Comparison of ENCODE assay signal across 28 mouse cellular contexts in the genomic region with DNA sequence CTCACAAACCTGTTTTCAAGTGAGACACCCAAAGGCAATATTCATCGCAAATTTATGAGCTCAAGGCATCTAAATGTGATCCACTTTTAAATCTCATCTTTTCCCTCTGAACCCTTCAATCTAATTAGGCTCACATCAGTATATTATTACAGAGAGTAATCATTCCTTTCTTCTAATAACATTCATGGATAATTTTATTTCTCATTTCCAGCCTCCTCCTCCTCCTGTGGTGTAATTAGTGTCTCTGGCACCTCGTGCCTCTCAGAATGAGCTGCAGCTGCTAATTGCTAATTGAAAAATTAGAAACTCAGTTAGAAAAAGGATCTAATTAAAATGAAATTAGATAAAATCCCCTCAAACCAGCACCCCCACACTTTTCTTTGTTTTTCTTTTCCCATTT.
DNase-seq lines count a peak whose midpoint lies in the region; ATAC-seq and TF ChIP-seq lines count a peak whose summit lies in the region.
"Had no signal": no experiment of that assay in that cellular context is flagged by ENCODE, and none has a peak within 500 bp of the region (broad histone marks: within the 10 kb centered on the region; RNA-seq: fewer than 3 reads in every experiment).

No protein-coding gene starts in this region.

- intact Hi-C loops in left cerebral cortex, postnatal 4 days (cut with DNase I) = no loop called here
- intact Hi-C loops in left cerebral cortex, postnatal 36 days (cut with DNase I) = no loop called here
- intact Hi-C loops in left cerebral cortex, postnatal 14 days (cut with DNase I) = no loop called here

- H3K27me3 ChIP-seq in forebrain, embryonic 12.5 days = peaks cover 4% of the 10 kb centered on the region; the same call in 1 of the 2 replicates
- H3K27me3 ChIP-seq in forebrain, embryonic 11.5 days (ENCODE audit: control insufficient read depth, insufficient read depth, low read length) = no peaks in the 10 kb centered on the region
- no peaks in the 10 kb centered on the region for H3K27me3 ChIP-seq in forebrain, postnatal 0 days (ENCODE audit: insufficient read depth, low read length)
- H3K27me3 ChIP-seq: embryonic facial prominence, embryonic 12.5 days; lung, embryonic 15.5 days; midbrain, embryonic 13.5 days had no signal

- no peaks in the 10 kb centered on the region for H3K9me3 ChIP-seq in forebrain, embryonic 12.5 days
- no peaks in the 10 kb centered on the region for H3K9me3 ChIP-seq in forebrain, embryonic 11.5 days (ENCODE audit: control insufficient read depth, low read length)
- no peaks in the 10 kb centered on the region for H3K9me3 ChIP-seq in forebrain, postnatal 0 days (ENCODE audit: low read length)
- H3K9me3 ChIP-seq: embryonic facial prominence, embryonic 12.5 days; limb, embryonic 12.5 days; lung, embryonic 15.5 days; midbrain, embryonic 13.5 days had no signal

- 29% methylated on average over 2 of the region's 2 CpGs for WGBS in forebrain, embryonic 12.5 days
- 56% methylated on average over 2 of the region's 2 CpGs for WGBS in forebrain, embryonic 11.5 days
- 27% methylated on average over 2 of the region's 2 CpGs for WGBS in forebrain, postnatal 0 days

- no peaks in the 10 kb centered on the region for H3K36me3 ChIP-seq in forebrain, embryonic 12.5 days (replicated peaks)
- no peaks in the 10 kb centered on the region for H3K36me3 ChIP-seq in forebrain, embryonic 11.5 days (ENCODE audit: control insufficient read depth, insufficient read depth, low read length)
- H3K36me3 ChIP-seq in forebrain, postnatal 0 days (ENCODE audit: insufficient read depth) = no peaks in the 10 kb centered on the region
- H3K36me3 ChIP-seq: embryonic facial prominence, embryonic 12.5 days; limb, embryonic 12.5 days; lung, embryonic 15.5 days; midbrain, embryonic 13.5 days had no signal

- no peak overlapping the region for H3K4me2 ChIP-seq in forebrain, embryonic 12.5 days
- no peak overlapping the region for H3K4me2 ChIP-seq in forebrain, embryonic 11.5 days (ENCODE audit: low read depth, low read length, severe bottlenecking)
- H3K4me2 ChIP-seq in forebrain, postnatal 0 days (ENCODE audit: low read depth) = no peak overlapping the region
- H3K4me2 ChIP-seq: embryonic facial prominence, embryonic 12.5 days; limb, embryonic 12.5 days; lung, embryonic 15.5 days; midbrain, embryonic 13.5 days had no signal

- ATAC-seq in forebrain, embryonic 12.5 days (ENCODE audit: low FRiP score) = peak; percentile 53; the same call in 1 of the 2 replicates
- ATAC-seq in forebrain, embryonic 11.5 days (replicated peaks; ENCODE audit: low FRiP score) = no peak; the same call in 1 of the 2 replicates
- ATAC-seq in forebrain, postnatal 0 days = peak; percentile 68; the same call in 1 of the 2 replicates
- ATAC-seq: intestine, embryonic 16.5 days; midbrain, embryonic 13.5 days had no signal

- no peak for TF ChIP-seq CTCF in brain, embryonic 14.5 days (IDR thresholded peaks at IDR 0.05; ENCODE audit: borderline replicate concordance, extremely low read depth, insufficient read depth, insufficient read length)
- no peak for TF ChIP-seq CTCF in forebrain, postnatal 0 days (IDR thresholded peaks at IDR 0.05; ENCODE audit: low read depth)

- TF ChIP-seq POLR2A in brain, embryonic 14.5 days (IDR thresholded peaks at IDR 0.05; ENCODE audit: borderline replicate concordance, extremely low read depth, insufficient read depth, insufficient read length, poor library complexity, severe bottlenecking) = no peak

- H3K9ac ChIP-seq in forebrain, embryonic 12.5 days = no peak overlapping the region
- H3K9ac ChIP-seq in forebrain, embryonic 11.5 days (ENCODE audit: low read length) = no peak overlapping the region
- H3K9ac ChIP-seq in forebrain, postnatal 0 days = no peak overlapping the region
- H3K9ac ChIP-seq: embryonic facial prominence, embryonic 12.5 days; limb, embryonic 12.5 days; lung, embryonic 15.5 days; midbrain, embryonic 13.5 days had no signal

- peaks cover 6% of the 10 kb centered on the region for H3K4me1 ChIP-seq in forebrain, embryonic 12.5 days
- no peaks in the 10 kb centered on the region for H3K4me1 ChIP-seq in forebrain, embryonic 11.5 days (replicated peaks; ENCODE audit: control insufficient read depth, insufficient read depth, low read length)
- no peaks in the 10 kb centered on the region for H3K4me1 ChIP-seq in forebrain, postnatal 0 days (ENCODE audit: insufficient read depth)
- H3K4me1 ChIP-seq: embryonic facial prominence, embryonic 12.5 days; limb, embryonic 12.5 days; lung, embryonic 15.5 days had no signal

- DNase-seq in forebrain, embryonic 11.5 days (ENCODE audit: low spot score) = no peak
- DNase-seq in left cerebral cortex, postnatal 4 days = peak; percentile 1
- no peak for DNase-seq in left cerebral cortex, postnatal 36 days (ENCODE audit: low spot score in 2 of 2)
- DNase-seq in brain, embryonic 14.5 days (ENCODE audit: low read depth) = peak; percentile 77
- DNase-seq in forebrain, postnatal 0 days = peak; percentile 23
- no peak for DNase-seq in frontal cortex, postnatal 25 days (ENCODE audit: low spot score in 2 of 2)
- DNase-seq in left cerebral cortex, postnatal 14 days (ENCODE audit: low spot score in 2 of 2) = no peak
- DNase-seq: adrenal gland, adult 8-10 months; cerebellum, adult 11 months; cerebellum, adult 9-10 months; embryo, embryonic 11 days; gastrocnemius, postnatal 14 days; heart, postnatal 14 days; kidney, adult 8-10 months; layer of hippocampus, postnatal 36 days; lung, postnatal 36 days; spleen, adult 18-20 months; thymus, adult 18-20 months; thymus, postnatal 25 days had no signal

- H3K27ac ChIP-seq in forebrain, embryonic 12.5 days = no peak overlapping the region
- no peak overlapping the region for H3K27ac ChIP-seq in forebrain, embryonic 11.5 days (ENCODE audit: low read depth, low read length)
- no peak overlapping the region for H3K27ac ChIP-seq in forebrain, postnatal 0 days (ENCODE audit: low read depth, low read length)
- H3K27ac ChIP-seq: embryonic facial prominence, embryonic 12.5 days; kidney, postnatal 0 days; limb, embryonic 12.5 days; lung, embryonic 15.5 days; stomach, postnatal 0 days had no signal

- H3K4me3 ChIP-seq in forebrain, embryonic 12.5 days (replicated peaks) = no peak overlapping the region
- H3K4me3 ChIP-seq in forebrain, embryonic 11.5 days (ENCODE audit: low read depth, low read length) = no peak overlapping the region
- no peak overlapping the region for H3K4me3 ChIP-seq in forebrain, postnatal 0 days (ENCODE audit: low read depth, low read length)
- H3K4me3 ChIP-seq: embryonic facial prominence, embryonic 12.5 days; limb, embryonic 12.5 days; lung, embryonic 15.5 days; midbrain, embryonic 13.5 days; myocyte had no signal

Comparison
In these comparisons a context has a peak if more than half of its experiments do, and no peak if none do; other contexts are left out.
1. DNase-seq: peak in left cerebral cortex, postnatal 4 days (single experiment), brain, embryonic 14.5 days (single experiment) and forebrain, postnatal 0 days (single experiment); none in forebrain, embryonic 11.5 days (single experiment), left cerebral cortex, postnatal 36 days (0 of 2), frontal cortex, postnatal 25 days (0 of 2) and left cerebral cortex, postnatal 14 days (0 of 2).